Mouse (Mus musculus) kidney, adult 2 months (tissue): Measurements from ENCODE around the gene Zfp46.

Experiments
- CTCF ChIP-seq: fragments of 200-500 bp; conservative IDR thresholded peaks from 2 replicates; pipeline ENCODE4 v1.5.1; 2011; ENCODE audit warnings: low read depth, mild to moderate bottlenecking, control low read depth, low read length, moderate library complexity, mixed read lengths; ENCODE audit not compliant: insufficient read depth, insufficient read length
- POLR2A ChIP-seq: fragments of 200-500 bp; IDR thresholded peaks from one replicate; pipeline ENCODE4 v1.6.1; 2011; ENCODE audit warnings: low read depth, low read length, control low read depth

DNA sequence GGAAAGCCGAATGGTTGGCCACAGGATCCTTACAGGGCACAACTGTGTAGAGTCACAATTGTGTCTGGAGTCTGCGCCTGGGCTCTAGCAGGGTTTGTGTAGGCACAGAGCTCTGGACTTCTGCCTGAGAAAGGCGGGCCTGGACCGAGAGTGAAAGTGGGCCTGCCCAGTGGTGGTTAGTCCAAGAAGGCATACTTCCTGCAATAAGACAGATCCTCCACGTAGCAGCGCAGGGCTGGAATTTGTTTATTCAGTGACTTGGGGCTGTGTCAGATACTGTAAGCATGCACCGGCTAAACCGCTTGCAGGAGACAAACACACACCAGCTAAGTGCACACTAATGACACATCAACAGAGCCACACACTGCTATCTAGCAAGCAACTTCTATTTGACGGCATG is 34.7 kb upstream of the Zfp46 start:
- no peak for TF ChIP-seq CTCF
- no peak for TF ChIP-seq POLR2A
